Mouse (Mus musculus): ENCODE results near the gene Acin1. TPM values are rescaled to one million over a fixed set of nuclear protein-coding genes. Genes with fewer than 3 reads are reported as not detected.
"Not testable (repeated sequence)": the region's sequence is repeated elsewhere in the genome, so short reads cannot be mapped to it uniquely, and the experiment has no call there.

Acin1 gene
- polyA plus RNA-seq, 1 experiment = 332 TPM

- DNase-seq (ENCODE audit: low read depth) = no peak
- TF ChIP-seq CTCF (IDR thresholded peaks at IDR 0.05; ENCODE audit: borderline replicate concordance, extremely low read depth, insufficient read depth, insufficient read length) (no peak), POLR2A (IDR thresholded peaks at IDR 0.05; ENCODE audit: borderline replicate concordance, extremely low read depth, insufficient read depth, insufficient read length, poor library complexity, severe bottlenecking) (no peak)
Observed at GRCm38 (mm10) chr14:54623334-54623733, 63.4 kb downstream of the Acin1 start.

GRCm38 (mm10) chr14:54621133-54621532 lies 65.6 kb downstream of the Acin1 start, which contains the start of gene Psmb11:
Psmb11 (plus strand) TSS chr14:54621433.
- TF ChIP-seq POLR2A (IDR thresholded peaks at IDR 0.05; ENCODE audit: borderline replicate concordance, extremely low read depth, insufficient read depth, insufficient read length, poor library complexity, severe bottlenecking) (no peak), CTCF (IDR thresholded peaks at IDR 0.05; ENCODE audit: borderline replicate concordance, extremely low read depth, insufficient read depth, insufficient read length) (no peak)

GRCm38 (mm10) chr14:54617897-54618365 lies 68.8 kb downstream of the Acin1 start, which contains the start of gene Psmb5:
Psmb5 (minus strand) TSS chr14:54618022.
- TF ChIP-seq POLR2A (IDR thresholded peaks at IDR 0.05; ENCODE audit: borderline replicate concordance, extremely low read depth, insufficient read depth, insufficient read length, poor library complexity, severe bottlenecking) (no peak), CTCF (IDR thresholded peaks at IDR 0.05; ENCODE audit: borderline replicate concordance, extremely low read depth, insufficient read depth, insufficient read length) (no peak)
- peak; percentile 97 for DNase-seq (ENCODE audit: low read depth)

More at GRCm38 (mm10) chr14:54621133-54621532, 65.6 kb downstream of the Acin1 start, which contains the start of gene Psmb11:
- DNase-seq (ENCODE audit: low read depth) = no peak

DNA sequence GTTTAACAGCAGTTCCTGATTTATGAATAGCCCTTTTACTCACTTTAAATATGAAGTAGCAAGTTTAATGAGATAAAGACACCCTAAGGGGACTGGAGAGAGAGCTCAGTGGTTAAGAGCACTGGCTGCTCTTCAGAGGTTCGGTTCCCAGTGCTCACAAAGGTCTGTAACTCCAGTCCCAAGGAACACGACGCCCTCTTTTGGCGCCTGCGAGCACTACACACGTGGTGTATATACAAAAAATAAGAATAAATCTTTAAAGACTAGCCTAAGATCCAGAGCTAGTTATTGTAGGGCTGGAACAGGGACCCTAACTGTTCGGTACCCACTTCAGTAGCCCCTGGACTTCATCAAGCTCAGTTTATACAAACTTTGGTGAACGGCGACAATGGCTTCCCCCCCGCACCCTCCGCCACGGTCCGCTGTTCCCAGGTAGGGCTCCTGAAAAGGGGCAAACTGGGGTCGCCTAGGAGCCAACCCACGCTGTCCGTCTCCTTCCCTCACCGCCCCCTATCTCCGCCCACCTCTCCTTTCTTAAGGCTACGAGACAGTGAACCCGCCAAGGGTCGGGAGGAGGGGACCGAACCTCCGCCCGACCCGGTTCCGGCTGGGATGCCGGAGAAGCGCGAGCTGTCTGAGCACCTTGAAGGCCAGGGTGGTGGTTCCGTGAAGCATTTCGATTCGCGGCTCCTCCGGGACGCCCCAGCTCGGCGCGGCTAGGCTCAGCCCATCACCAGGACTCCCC lies 69.4 kb downstream of the Acin1 start:
- TF ChIP-seq CTCF (IDR thresholded peaks at IDR 0.05; ENCODE audit: borderline replicate concordance, extremely low read depth, insufficient read depth, insufficient read length) (peak; percentile 6; the same call in 1 of the 2 replicates), POLR2A (IDR thresholded peaks at IDR 0.05; ENCODE audit: borderline replicate concordance, extremely low read depth, insufficient read depth, insufficient read length, poor library complexity, severe bottlenecking) (no peak)
- DNase-seq (ENCODE audit: low read depth) = peak; percentile 43

DNA sequence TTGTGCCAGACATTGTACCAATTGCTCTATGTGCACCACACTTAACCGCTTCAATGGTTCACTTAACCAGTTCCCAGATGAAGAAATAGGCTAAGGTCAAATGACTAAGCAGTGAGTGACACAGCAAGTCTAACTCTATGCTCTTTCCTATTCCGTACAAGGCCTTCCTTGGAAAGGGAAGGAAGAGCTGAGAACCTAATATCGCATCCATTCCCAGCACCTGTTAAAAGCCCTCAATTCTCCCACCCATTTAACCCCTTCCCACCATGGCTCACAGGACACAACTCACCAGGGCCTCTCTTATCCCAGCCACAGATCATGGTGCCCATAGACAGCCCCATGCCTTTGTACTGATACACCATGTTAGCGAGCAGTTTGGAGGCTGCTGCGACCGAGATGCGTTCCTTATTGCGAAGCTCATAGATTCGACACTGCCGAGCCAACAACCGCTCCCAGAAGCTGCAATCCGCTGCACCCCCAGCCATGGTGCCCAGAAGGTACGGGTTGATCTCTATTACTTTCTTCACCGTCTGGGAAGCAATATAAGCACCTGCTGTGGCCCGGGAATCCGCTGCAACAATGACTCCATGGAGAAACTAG lies 70.4 kb downstream of the Acin1 start:
- TF ChIP-seq POLR2A (IDR thresholded peaks at IDR 0.05; ENCODE audit: borderline replicate concordance, extremely low read depth, insufficient read depth, insufficient read length, poor library complexity, severe bottlenecking) = no peak
- no peak for TF ChIP-seq CTCF (IDR thresholded peaks at IDR 0.05; ENCODE audit: borderline replicate concordance, extremely low read depth, insufficient read depth, insufficient read length)

DNA sequence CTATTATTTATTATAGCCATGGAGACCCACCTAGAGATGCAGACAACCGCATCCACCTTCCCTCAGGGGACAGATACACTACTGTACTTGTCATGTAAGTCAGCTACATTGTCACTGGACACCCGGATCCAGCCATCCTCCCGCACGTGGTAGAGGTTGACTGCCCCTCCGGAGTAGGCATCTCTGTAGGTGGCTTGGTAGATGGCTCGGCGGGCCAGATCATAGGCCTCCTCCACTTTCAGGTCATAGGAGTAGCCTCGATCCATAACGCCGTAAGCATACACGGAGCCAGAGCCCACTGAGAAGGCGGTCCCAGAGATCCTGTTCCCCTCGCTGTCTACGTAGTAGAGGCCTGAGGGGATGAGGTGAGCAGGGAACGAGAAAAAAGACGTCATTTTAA lies 72.6 kb downstream of the Acin1 start:
- not testable (repeated sequence) for DNase-seq (ENCODE audit: low read depth)

More for the DNA sequence above, 70.4 kb downstream of the Acin1 start:
- DNase-seq (ENCODE audit: low read depth) = no peak

DNA sequence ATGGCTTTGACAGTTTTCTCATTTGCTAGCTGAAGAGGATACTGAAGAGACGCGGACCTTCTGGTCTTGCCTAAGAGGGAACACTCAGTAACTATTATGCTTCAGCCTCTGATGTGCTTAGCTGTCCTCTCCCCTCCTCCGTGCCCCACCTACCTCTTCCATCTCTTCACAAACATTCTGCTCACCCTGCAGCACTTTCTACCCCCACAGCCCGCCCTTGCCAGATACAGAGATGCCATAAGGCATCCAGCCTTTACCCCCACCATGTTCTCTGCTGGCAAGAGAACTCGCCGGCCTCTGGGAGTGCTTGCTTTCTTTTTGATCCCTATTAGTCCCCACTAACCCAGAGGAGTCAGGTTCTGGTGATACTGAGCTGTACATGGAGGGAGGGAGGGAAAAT lies 76.1 kb downstream of the Acin1 start:
- TF ChIP-seq POLR2A (IDR thresholded peaks at IDR 0.05; ENCODE audit: borderline replicate concordance, extremely low read depth, insufficient read depth, insufficient read length, poor library complexity, severe bottlenecking) = no peak
- no peak for TF ChIP-seq CTCF (IDR thresholded peaks at IDR 0.05; ENCODE audit: borderline replicate concordance, extremely low read depth, insufficient read depth, insufficient read length)
- DNase-seq (ENCODE audit: low read depth) = no peak

- TF ChIP-seq POLR2A (IDR thresholded peaks at IDR 0.05; ENCODE audit: borderline replicate concordance, extremely low read depth, insufficient read depth, insufficient read length, poor library complexity, severe bottlenecking) (no peak), CTCF (IDR thresholded peaks at IDR 0.05; ENCODE audit: borderline replicate concordance, extremely low read depth, insufficient read depth, insufficient read length) (peak; percentile 52; the same call in 1 of the 2 replicates)
- DNase-seq (ENCODE audit: low read depth) = peak; percentile 46
Observed at GRCm38 (mm10) chr14:54609962-54610361, 76.8 kb downstream of the Acin1 start.

- TF ChIP-seq CTCF (IDR thresholded peaks at IDR 0.05; ENCODE audit: borderline replicate concordance, extremely low read depth, insufficient read depth, insufficient read length) (no peak), POLR2A (IDR thresholded peaks at IDR 0.05; ENCODE audit: borderline replicate concordance, extremely low read depth, insufficient read depth, insufficient read length, poor library complexity, severe bottlenecking) (no peak)
- no peak for DNase-seq (ENCODE audit: low read depth)
Observed at GRCm38 (mm10) chr14:54609245-54609644, 77.5 kb downstream of the Acin1 start.

- no peak for DNase-seq (ENCODE audit: low read depth)
- TF ChIP-seq POLR2A (IDR thresholded peaks at IDR 0.05; ENCODE audit: borderline replicate concordance, extremely low read depth, insufficient read depth, insufficient read length, poor library complexity, severe bottlenecking) = no peak
Observed at GRCm38 (mm10) chr14:54607226-54607625, 79.5 kb downstream of the Acin1 start.

DNA sequence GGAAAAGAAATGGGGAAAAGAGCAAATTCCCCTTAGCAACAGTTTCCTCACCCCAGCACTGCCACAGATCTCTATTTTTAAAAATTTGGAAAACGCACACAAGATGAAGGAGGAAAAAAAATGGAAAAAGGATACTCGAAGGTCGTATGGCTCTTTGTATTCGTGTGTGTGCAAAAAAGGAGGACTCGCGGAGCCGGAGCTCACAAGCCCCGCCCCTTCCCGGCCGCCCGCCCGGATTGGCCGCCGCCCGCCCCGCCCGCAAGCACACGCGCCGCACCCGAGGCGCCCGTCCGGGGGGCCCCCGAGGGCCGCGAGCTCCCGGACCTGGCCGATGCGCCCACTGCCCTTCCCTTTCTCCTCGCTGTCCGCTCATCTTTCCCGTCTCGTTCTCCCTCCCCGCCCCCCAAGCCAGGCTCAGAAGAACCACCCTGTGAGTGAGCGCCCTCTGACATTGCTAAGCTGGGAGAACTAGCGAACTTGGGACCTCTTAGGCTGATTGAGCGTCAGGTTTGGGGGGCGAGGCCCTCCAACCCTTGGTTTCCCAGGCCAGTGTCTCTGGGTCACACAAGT lies 80.9 kb downstream of the Acin1 start, which contains the start of gene 4931414P19Rik:
Gene 4931414P19Rik (minus strand): TSS at position 242 of the 570 bp plus-strand sequence.
- DNase-seq (ENCODE audit: low read depth) = peak; percentile 93
- no peak for TF ChIP-seq CTCF (IDR thresholded peaks at IDR 0.05; ENCODE audit: borderline replicate concordance, extremely low read depth, insufficient read depth, insufficient read length)
- TF ChIP-seq POLR2A (IDR thresholded peaks at IDR 0.05; ENCODE audit: borderline replicate concordance, extremely low read depth, insufficient read depth, insufficient read length, poor library complexity, severe bottlenecking) = 0 out of 2 replicates have a peak, but pooled peaks have one; percentile 34

Data from brain, embryonic 14.5 days (tissue).